Mouse (Mus musculus) heart, embryonic 13.5 days (tissue): ENCODE results near the gene Ndufb7. TPM values are rescaled to one million over a fixed set of nuclear protein-coding genes. Genes with fewer than 3 reads are reported as not detected.
A peak's percentile ranks its signal among the peaks of the same experiment; 100 is the strongest.
"Not testable (repeated sequence)": the region's sequence is repeated elsewhere in the genome, so short reads cannot be mapped to it uniquely, and the experiment has no call there.

ENCODE experiments used
- ATAC-seq: fragments of 200-750 bp; cut with Nextera tagmentation; 2 replicates; pipeline ENCODE4 v1.8.0; 2017; ENCODE audit warnings: moderate TSS enrichment; ENCODE audit not compliant: insufficient number of reproducible peaks, low FRiP score, low TSS enrichment; ENCODE audit errors: extremely low read depth
- H3K27ac ChIP-seq: fragments of 300-500 bp; sonication (generic); replicated peaks from 2 replicates; pipeline ENCODE4 v1.5.1; 2015; ENCODE audit warnings: moderate library complexity, mild to moderate bottlenecking, inconsistent platforms
- H3K27me3 ChIP-seq: fragments of 300-500 bp; sonication (generic); replicated peaks from 2 replicates; pipeline ENCODE4 v1.6.1; 2015; ENCODE audit warnings: mild to moderate bottlenecking, inconsistent platforms
- H3K36me3 ChIP-seq: fragments of 300-500 bp; sonication (generic); 2 replicates; pipeline ENCODE4 v1.6.1; 2015; ENCODE audit warnings: mild to moderate bottlenecking, inconsistent platforms
- H3K4me1 ChIP-seq: fragments of 300-500 bp; sonication (generic); 2 replicates; pipeline ENCODE4 v1.6.1; 2015; ENCODE audit warnings: inconsistent platforms
- H3K4me2 ChIP-seq: fragments of 300-500 bp; sonication (generic); 2 replicates; pipeline ENCODE4 v1.6.1; 2015; ENCODE audit warnings: inconsistent platforms, mild to moderate bottlenecking, moderate library complexity
- H3K4me3 ChIP-seq: fragments of 300-500 bp; sonication (generic); 2 replicates; pipeline ENCODE4 v1.5.1; 2015; ENCODE audit warnings: moderate library complexity, mild to moderate bottlenecking, inconsistent platforms
- H3K9ac ChIP-seq: fragments of 300-500 bp; sonication (generic); 2 replicates; pipeline ENCODE4 v1.6.1; 2015; ENCODE audit warnings: inconsistent platforms, mild to moderate bottlenecking, moderate library complexity
- H3K9me3 ChIP-seq: fragments of 300-500 bp; sonication (generic); 2 replicates; pipeline ENCODE4 v1.6.1; 2016; ENCODE audit warnings: inconsistent platforms
- WGBS: fragments of 180-500 bp; shearing (Covaris S2); methylation state at CpG from one replicate; pipeline ENCODE4 v1.1.7; 2015; ENCODE audit warnings: mixed read lengths; 5-methylcytosine and 5-hydroxymethylcytosine counted together
- polyA plus RNA-seq: library from polyadenylated mRNA; unstranded; fragments of >200 nt; fragmentation: Nextera tagmentation; extraction: Ambion mirVana; gene quantifications from 2 replicates; pipeline ENCODE4 v1.2.1, GENCODE M21; 2015

Gene Ndufb7
- polyA plus RNA-seq, 1 experiment from 2014 or later = 524 TPM

- peaks cover 46% of the 10 kb centered on the region for H3K36me3 ChIP-seq
- no peak for ATAC-seq
- no peak overlapping the region for H3K4me2 ChIP-seq
- peak overlapping the region; percentile 94; the same call in 1 of the 2 replicates for H3K9ac ChIP-seq
- H3K4me3 ChIP-seq = no peak overlapping the region
- peaks cover 30% of the 10 kb centered on the region for H3K4me1 ChIP-seq
- no peaks in the 10 kb centered on the region for H3K9me3 ChIP-seq
- 0 out of 2 replicates have a peak overlapping the region, but pooled peaks have one; percentile 5 for H3K27ac ChIP-seq
- 79% methylated on average over 5 of the region's 5 CpGs for WGBS
- H3K27me3 ChIP-seq = no peaks in the 10 kb centered on the region
These were observed 2.3 kb downstream of the Ndufb7 start for GRCm38 (mm10) chr8:83568755-83569154.

- Histone ChIP-seq H3K27me3 (no peaks in the 10 kb centered on the region), H3K9ac (peak overlapping the region; percentile 94; the same call in 1 of the 2 replicates), H3K4me2 (no peak overlapping the region), H3K4me1 (peaks cover 34% of the 10 kb centered on the region), H3K4me3 (no peak overlapping the region), H3K36me3 (peaks cover 50% of the 10 kb centered on the region), H3K9me3 (no peaks in the 10 kb centered on the region), H3K27ac (0 out of 2 replicates have a peak overlapping the region, but pooled peaks have one; percentile 5)
- no peak for ATAC-seq
- WGBS = 71% methylated on average over 4 of the region's 4 CpGs
These were observed 2.7 kb downstream of the Ndufb7 start for GRCm38 (mm10) chr8:83569165-83569564.

- WGBS = 82% methylated on average over 15 of the region's 15 CpGs
- no peak overlapping the region for H3K4me3 ChIP-seq
These were observed 4.0 kb downstream of the Ndufb7 start for GRCm38 (mm10) chr8:83570272-83571000.

GRCm38 (mm10) chr8:83571001-83571340 is 4.5 kb downstream of the Ndufb7 start:
- H3K4me3 ChIP-seq, H3K9ac ChIP-seq, H3K9me3 ChIP-seq, H3K27me3 ChIP-seq, H3K4me2 ChIP-seq, ATAC-seq, H3K27ac ChIP-seq: not testable (repeated sequence)
- H3K36me3 ChIP-seq = peaks cover 50% of the 10 kb centered on the region
- WGBS = 92% methylated on average over 5 of the region's 7 CpGs
- peaks cover 52% of the 10 kb centered on the region for H3K4me1 ChIP-seq

More at GRCm38 (mm10) chr8:83570272-83571000, 4.0 kb downstream of the Ndufb7 start:
- H3K9ac ChIP-seq = no peak overlapping the region
- H3K27ac ChIP-seq = no peak overlapping the region
- H3K9me3 ChIP-seq = no peaks in the 10 kb centered on the region
- no peak overlapping the region for H3K4me2 ChIP-seq
- H3K27me3 ChIP-seq = no peaks in the 10 kb centered on the region
- peaks cover 47% of the 10 kb centered on the region for H3K4me1 ChIP-seq
- ATAC-seq = no peak
- peaks cover 50% of the 10 kb centered on the region for H3K36me3 ChIP-seq

- no peak overlapping the region for H3K9ac ChIP-seq
- peaks cover 50% of the 10 kb centered on the region for H3K36me3 ChIP-seq
These were observed 5.3 kb downstream of the Ndufb7 start for GRCm38 (mm10) chr8:83571791-83572190.

GRCm38 (mm10) chr8:83572246-83572812 is 5.9 kb downstream of the Ndufb7 start:
- peaks cover 50% of the 10 kb centered on the region for H3K36me3 ChIP-seq
- H3K9ac ChIP-seq = 0 out of 2 replicates have a peak overlapping the region, but pooled peaks have one; percentile 50
- H3K4me3 ChIP-seq = no peak overlapping the region
- H3K9me3 ChIP-seq = no peaks in the 10 kb centered on the region
- peaks cover 64% of the 10 kb centered on the region for H3K4me1 ChIP-seq
- H3K4me2 ChIP-seq = no peak overlapping the region
- H3K27me3 ChIP-seq = no peaks in the 10 kb centered on the region
- no peak overlapping the region for H3K27ac ChIP-seq
- WGBS = 86% methylated on average over 5 of the region's 5 CpGs
- no peak for ATAC-seq

More at GRCm38 (mm10) chr8:83571791-83572190, 5.3 kb downstream of the Ndufb7 start:
- Histone ChIP-seq H3K4me1 (peaks cover 61% of the 10 kb centered on the region), H3K4me2 (no peak overlapping the region), H3K27ac (no peak overlapping the region), H3K4me3 (no peak overlapping the region), H3K9me3 (no peaks in the 10 kb centered on the region), H3K27me3 (no peaks in the 10 kb centered on the region)
- WGBS = 91% methylated on average over 10 of the region's 10 CpGs
- ATAC-seq = no peak

GRCm38 (mm10) chr8:83573140-83573875 is 6.8 kb downstream of the Ndufb7 start:
- no peaks in the 10 kb centered on the region for H3K9me3 ChIP-seq
- H3K36me3 ChIP-seq = peaks cover 50% of the 10 kb centered on the region
- H3K27ac ChIP-seq = peak overlapping the region; percentile 98
- 0 out of 2 replicates have a peak, but pooled peaks have one; percentile 7 for ATAC-seq
- H3K4me2 ChIP-seq = no peak overlapping the region
- WGBS = 67% methylated on average over 18 of the region's 18 CpGs
- peak overlapping the region; percentile 66; the same call in 1 of the 2 replicates for H3K9ac ChIP-seq
- H3K4me1 ChIP-seq = peaks cover 62% of the 10 kb centered on the region
- H3K4me3 ChIP-seq = no peak overlapping the region
- H3K27me3 ChIP-seq = no peaks in the 10 kb centered on the region

- WGBS = 70% methylated on average over 15 of the region's 15 CpGs
- ATAC-seq = no peak
- H3K9ac ChIP-seq = peak overlapping the region; percentile 67
These were observed 8.3 kb downstream of the Ndufb7 start for GRCm38 (mm10) chr8:83574631-83575315.

GRCm38 (mm10) chr8:83575561-83576515 is 9.4 kb downstream of the Ndufb7 start:
- peak overlapping the region; percentile 56 for H3K4me2 ChIP-seq
- ATAC-seq = no peak
- H3K9me3 ChIP-seq = no peaks in the 10 kb centered on the region
- H3K36me3 ChIP-seq = peaks cover 39% of the 10 kb centered on the region
- H3K9ac ChIP-seq = peak overlapping the region; percentile 78
- H3K4me3 ChIP-seq = peak overlapping the region; percentile 25
- peaks cover 75% of the 10 kb centered on the region for H3K4me1 ChIP-seq
- H3K27me3 ChIP-seq = no peaks in the 10 kb centered on the region
- WGBS = 45% methylated on average over 17 of the region's 17 CpGs
- peak overlapping the region; percentile 98 for H3K27ac ChIP-seq

More at GRCm38 (mm10) chr8:83574631-83575315, 8.3 kb downstream of the Ndufb7 start:
- Histone ChIP-seq H3K27me3 (no peaks in the 10 kb centered on the region), H3K4me1 (peaks cover 66% of the 10 kb centered on the region), H3K4me2 (peak overlapping the region; percentile 16; the same call in 1 of the 2 replicates), H3K27ac (peak overlapping the region; percentile 98), H3K4me3 (no peak overlapping the region), H3K36me3 (peaks cover 42% of the 10 kb centered on the region), H3K9me3 (no peaks in the 10 kb centered on the region)

GRCm38 (mm10) chr8:83576516-83576895 is 10.0 kb downstream of the Ndufb7 start:
- H3K4me2 ChIP-seq = peak overlapping the region; percentile 56
- H3K9me3 ChIP-seq = no peaks in the 10 kb centered on the region
- peak overlapping the region; percentile 98 for H3K27ac ChIP-seq
- H3K4me3 ChIP-seq = peak overlapping the region; percentile 25
- H3K4me1 ChIP-seq = peaks cover 81% of the 10 kb centered on the region
- H3K36me3 ChIP-seq = peaks cover 34% of the 10 kb centered on the region
- no peaks in the 10 kb centered on the region for H3K27me3 ChIP-seq
- peak overlapping the region; percentile 78 for H3K9ac ChIP-seq
- WGBS = 36% methylated on average over 2 of the region's 4 CpGs
- ATAC-seq = no peak
